Mouse (Mus musculus) E14TG2a.4 (cell line): ENCODE data around the gene Cacng8.

Experiments
- CTCF ChIP-seq: conservative IDR thresholded peaks from 2 replicates; pipeline ENCODE4 v1.5.1; 2014; ENCODE audit warnings: low read length
- NANOG ChIP-seq: IDR thresholded peaks from 2 replicates; pipeline ENCODE4 v1.6.1; 2014; ENCODE audit warnings: borderline replicate concordance, low read length, mixed read lengths
- POU5F1 ChIP-seq: IDR thresholded peaks from 2 replicates; pipeline ENCODE4 v1.6.1; 2014; ENCODE audit warnings: low read length, borderline replicate concordance

DNA sequence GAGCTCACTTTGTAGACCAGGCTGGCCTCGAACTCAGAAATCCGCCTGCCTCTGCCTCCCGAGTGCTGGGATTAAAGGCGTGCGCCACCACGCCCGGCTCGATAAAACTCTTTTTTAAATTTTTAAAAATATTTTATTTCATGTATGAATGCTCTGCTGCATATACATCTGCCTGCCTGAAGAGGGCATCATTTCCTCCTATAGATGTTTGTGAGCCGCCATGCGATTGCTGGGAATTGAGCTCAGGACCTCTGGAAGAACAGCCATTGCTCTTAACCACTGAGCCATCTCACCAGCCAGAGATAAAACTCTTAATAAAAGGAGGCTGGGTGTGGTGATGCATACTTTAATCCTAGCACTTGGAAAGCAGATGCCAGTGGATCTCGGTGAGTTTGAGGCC lies 49.5 kb downstream of the Cacng8 start:
- TF ChIP-seq CTCF: peak; percentile 64
- TF ChIP-seq NANOG: no peak
- TF ChIP-seq POU5F1: no peak
